Mouse (Mus musculus): ENCODE measurements around the gene Crtc1.

Crtc1 gene

DNA sequence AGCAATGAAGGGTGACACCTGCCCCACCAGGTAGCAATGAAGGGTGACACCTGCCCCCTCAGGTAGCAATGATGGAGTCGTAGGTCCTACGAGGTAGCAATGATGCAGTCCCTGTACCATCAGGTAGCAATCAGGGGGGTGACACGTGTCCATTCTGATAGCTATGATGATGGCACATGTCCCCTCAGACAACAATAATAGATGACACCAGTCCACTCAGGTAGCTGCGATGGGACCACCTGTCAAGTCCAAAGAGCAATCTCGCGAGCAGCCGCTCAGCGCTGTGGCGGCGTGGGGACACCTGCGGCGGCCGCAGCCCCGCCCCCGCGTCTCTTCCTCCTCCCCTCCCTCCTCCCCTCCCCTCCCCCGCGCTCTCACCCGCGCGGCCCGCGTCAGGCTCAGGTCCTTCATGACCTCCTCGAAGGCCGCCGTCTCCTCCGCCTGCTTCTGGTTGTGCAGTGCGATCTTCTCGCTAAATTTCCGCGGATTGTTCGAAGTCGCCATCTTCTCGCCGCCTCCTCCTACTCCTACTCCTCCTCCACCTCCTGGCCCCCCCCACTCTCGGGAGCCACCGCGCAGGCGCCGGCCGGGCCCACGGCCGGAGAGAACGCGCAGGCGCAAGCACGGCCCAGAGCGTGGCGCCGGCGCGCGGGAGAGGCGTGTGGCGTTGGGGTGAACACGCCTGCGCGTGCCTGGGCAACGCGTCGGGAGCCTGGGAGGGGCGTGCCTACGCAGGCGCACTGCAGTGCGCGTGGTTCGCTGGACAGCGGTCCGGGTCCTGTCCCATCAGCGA, at the start of gene Crtc1:
Crtc1 (minus strand) TSS at position 525 of the 793 bp plus-strand sequence.
- DNase-seq (ENCODE audit: low read depth, low spot score), result peak; percentile 96

DNA sequence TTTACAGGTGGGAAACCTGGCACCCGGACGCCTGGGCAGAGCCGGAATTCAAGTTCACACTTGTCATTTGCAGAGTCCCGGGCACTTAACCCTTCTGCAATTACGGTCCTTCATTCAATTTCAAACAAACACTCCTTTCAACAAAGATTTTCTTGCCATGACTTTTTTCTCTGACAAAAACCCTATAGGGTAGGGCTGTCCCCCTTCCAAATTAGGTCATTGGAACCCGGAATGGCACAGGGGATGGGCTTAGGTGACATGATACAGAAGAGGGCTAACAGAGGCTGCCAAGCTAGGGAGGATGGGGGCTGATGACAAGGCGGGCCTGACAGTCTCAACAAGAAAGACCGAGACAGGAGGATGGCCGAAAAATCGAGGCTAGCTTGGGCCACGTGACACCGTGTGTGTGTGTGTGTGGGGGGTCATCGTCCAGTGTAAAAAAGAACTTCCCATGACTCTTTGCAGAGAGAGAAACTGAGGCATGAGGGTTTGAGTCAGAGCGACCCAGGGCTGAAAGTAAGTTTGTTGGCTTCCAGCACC, 49.6 kb upstream of the Crtc1 start:
- DNase-seq (ENCODE audit: low read depth, low spot score), result no peak

DNA sequence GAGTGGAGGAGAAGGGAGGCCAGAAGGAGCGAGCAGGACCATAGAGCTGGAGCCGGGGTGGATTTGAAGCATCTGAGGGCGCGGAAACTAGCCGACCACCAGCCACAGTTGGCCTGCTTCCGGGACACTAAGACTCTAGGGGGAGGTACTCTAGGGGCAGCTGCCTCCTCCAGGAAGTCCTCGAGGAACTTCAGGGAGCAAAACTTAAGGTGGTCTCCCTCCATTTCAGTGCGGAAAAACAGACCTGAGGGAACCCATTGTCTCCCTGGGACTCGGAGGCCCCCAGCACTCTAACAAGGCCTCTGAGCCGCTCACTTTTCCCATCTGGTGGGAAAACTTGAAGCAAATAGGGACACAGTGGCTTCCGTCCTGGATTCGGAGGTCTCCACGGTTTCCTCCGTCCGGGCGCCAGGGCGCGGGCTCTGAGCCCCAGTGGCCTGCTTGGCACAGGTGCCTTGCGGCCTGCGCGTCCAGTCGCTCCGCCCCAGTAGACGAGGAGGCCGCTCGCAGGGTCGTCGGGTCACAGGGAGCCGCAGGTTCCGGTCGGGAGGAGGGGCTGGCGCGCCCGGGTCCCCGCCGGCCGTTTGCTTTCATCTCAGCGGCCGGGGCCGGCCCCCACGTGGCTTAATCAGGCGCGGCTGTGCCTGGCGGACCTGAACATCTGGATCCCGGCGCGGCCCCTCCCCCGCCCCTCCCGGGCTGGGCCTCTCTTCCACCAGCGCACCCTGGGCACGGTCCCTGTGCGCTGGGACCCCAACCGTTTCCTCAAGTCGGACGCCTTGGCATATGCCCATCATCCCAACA, 48.8 kb upstream of the Crtc1 start:
- no peak for DNase-seq (ENCODE audit: low read depth, low spot score)

DNA sequence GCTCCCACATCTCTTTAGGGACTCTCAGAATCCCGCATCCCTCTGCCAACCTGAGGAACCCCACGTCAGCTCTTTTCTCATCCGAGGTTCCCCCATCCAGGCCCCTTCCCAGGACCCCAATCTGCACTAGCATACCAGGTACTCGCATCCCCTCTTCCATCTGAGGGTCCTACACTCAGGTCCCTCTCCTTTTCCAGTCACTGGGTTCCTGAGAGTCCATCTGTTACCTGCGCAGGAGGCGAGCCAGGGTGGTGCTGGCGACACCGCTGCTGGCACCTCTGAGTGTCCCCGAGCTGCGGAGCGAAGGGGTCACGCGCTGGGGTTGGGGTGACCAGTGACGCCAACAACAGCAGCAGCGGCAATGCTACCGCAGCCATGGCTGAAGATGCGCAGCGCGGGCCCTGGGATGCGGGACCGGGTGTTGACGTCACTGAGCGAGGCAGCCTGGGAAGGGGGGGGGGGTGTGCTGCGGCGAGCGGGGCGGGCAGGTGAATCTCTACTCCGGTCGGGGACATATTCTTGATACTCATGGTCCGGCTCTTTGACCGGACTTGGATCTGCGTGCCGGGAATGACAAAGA, 47.7 kb upstream of the Crtc1 start, which contains the start of gene Tmem59l:
Tmem59l (minus strand) TSS at position 418 of the 580 bp plus-strand sequence.
- DNase-seq (ENCODE audit: low read depth, low spot score), result no peak

DNA sequence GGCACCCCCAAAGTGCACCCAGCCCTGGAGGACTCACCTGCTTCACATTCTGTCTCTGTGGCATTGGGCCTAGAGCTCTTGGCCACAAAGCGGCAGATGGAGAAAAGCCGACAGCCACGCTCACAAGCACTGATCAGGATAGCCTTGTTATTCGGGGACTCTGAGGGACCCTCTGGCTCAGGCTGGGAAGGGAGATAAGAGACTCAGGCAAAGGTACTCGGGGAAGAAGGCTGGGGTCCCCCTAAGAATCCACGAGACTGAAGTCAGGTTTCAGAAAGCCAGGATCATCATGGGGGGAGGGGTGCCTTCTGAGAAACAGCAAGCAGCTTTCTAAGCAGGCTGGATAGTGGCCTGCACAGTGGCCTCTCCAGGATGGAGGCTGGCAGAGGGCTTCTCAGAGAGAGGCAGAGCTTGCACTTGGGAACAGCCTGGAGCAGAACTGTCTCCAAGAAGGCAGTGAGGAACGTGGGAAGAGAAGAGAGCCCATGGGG, 46.9 kb upstream of the Crtc1 start:
- DNase-seq (ENCODE audit: low read depth, low spot score), result no peak

DNA sequence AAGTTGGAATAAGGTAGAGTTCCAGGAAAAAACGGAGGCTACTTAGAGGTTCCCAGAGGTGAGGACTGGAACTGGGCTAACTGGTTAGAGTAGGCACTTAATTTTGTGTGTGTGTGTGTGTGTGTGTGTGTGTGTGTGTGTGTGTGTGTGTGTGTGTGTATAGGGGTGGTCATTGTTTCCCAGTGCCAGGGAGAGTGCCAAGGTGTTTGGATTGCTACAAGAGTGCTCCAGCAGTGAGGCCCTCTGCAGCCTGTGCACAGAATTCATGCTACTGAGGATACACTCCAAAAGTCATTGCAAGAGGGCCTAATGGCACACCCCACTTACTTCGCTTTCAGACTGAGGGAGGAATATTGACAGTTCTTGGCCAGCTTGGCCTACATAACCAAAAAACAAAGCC, 43.6 kb upstream of the Crtc1 start:
- no peak for DNase-seq (ENCODE audit: low read depth, low spot score)

DNA sequence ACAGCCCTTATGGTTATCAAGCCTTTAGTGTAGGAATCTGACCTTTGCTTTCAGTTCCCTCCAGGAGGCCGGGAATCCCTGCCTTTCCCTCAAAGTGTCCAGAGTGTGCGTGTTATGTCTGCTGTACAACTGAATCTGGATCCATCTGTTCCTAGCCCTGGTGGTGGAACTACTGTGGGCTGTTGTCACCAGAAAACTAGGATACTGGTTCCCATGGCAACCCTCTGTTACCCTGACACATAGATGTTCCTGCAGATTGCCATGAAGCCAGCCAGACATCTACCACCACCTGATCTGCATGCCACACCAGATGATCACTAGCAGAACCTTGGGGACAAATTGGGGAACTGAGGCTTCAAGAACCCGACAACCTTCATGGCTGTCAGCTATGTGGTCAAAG, 42.5 kb upstream of the Crtc1 start:
- DNase-seq (ENCODE audit: low read depth, low spot score), result no peak

DNA sequence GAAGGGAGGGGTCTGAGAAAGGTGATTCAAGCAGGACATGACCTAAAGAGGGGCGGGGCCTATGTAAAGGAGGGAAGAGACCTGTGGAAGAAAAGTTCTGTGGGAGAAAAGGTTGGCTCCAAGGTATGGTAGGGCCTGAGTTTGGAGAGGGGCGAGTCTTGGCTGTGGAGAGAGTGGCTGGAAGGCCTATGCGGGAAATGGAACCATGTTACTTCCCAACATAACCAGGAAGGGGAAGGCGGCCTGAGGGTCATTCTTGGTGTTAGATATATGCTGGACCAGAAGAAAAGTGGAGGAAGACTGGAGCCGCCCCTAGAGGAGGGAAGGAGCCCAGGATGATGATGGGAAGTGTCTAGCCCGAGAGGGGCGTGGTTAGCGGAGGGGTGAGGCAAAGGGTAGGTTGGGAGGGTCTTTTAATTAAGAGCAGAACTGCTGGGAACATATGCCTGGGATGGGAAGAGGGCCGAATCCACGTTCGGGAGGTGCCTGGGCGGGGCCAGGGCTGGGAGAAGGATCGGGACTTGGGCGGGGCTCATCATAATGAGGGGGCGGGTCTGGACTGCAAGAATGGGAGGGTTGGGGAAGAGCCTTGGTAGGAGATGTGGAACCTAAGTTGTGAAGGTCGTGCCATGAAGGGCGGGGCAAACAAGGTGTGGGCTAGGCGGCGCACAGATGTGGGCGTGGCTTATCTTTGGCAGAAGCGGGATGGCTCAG, 38.0 kb upstream of the Crtc1 start:
- DNase-seq (ENCODE audit: low read depth, low spot score), result peak; percentile 86

DNA sequence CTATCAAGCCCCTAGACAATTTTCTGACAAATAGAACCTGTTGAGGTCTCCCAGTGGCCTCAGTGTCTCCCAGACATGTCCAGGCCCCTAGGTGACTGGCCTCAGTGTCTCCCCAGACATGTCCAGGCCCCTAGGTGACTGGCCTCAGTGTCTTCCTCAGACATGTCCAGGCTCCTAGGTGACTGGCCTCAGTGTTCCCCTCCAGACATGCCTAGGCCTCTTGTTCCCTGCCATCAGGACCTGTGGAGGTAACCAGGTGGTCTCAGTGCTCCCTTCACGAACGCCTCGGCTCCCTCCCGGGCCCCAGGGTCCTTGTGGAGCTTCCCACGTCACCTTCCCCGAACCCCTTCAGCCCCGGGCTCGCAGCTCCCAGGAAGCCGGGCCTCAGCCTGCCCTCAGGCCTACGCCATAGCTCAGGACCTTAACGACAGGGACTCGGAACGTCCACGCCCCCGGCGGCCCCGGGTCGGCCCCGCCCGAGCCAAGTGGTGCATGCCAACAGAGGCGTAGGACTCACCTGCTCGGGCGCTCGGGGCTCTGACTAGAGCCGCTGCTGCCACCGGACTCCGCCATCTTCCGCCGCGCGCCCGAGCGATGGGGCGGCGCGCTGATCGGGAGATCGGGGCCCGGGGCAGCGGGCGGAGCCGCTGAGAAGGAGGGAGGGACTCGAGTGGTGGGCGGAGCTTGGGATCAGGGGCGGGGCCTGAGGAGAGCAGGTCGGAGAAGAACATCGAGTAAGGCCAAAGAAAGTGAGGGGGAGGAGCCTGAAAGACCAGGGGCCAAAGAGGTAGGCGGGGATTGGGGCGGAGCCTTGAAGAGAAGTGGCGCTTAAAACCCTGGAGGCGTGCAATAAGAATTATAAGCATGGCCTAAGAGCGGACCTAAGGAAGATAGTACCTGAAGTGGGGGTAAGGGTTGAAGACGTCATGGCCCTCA, 37.2 kb upstream of the Crtc1 start, which contains the start of gene Klhl26:
Klhl26 (minus strand) TSS at position 636 of the 936 bp plus-strand sequence.
- DNase-seq (ENCODE audit: low read depth, low spot score), result peak; percentile 100

DNA sequence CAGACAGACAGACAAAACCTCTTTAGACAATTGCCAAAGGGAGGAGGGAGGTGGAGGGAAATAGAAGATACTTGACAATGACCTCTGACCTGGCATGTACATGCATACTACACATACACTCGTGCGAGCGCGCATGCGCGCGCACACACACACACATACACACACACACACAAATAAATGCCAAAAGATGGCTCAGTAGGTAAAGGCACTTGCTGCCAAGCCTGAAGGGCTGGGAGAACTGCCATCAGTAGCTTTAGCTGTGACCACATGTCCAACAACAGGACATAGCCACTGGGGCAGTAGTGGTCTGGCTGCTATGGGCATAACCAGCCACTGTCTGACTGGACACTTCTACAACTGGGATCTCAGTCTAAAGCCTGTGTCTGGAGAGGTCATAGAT, 32.5 kb upstream of the Crtc1 start:
- no peak for DNase-seq (ENCODE audit: low read depth, low spot score)

DNA sequence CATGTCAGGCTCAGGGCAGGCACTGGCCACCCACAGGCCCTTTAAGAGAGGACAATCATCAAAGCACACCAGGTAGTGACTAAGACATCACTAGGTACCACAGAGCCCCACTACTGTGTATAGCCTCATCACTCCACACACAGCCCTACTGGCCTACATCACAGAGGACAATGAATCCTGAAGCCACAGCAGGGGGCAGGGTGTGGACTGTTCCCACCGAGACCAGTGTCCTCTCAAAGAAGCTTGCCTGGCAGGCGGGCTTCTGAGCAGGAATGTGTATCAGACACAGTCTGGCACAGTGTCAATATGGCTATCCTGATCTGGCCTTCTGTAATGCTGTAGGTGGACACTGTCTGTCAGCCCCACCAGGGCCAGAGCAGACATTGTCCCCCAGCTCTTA, 30.6 kb upstream of the Crtc1 start:
- DNase-seq (ENCODE audit: low read depth, low spot score), result no peak

DNA sequence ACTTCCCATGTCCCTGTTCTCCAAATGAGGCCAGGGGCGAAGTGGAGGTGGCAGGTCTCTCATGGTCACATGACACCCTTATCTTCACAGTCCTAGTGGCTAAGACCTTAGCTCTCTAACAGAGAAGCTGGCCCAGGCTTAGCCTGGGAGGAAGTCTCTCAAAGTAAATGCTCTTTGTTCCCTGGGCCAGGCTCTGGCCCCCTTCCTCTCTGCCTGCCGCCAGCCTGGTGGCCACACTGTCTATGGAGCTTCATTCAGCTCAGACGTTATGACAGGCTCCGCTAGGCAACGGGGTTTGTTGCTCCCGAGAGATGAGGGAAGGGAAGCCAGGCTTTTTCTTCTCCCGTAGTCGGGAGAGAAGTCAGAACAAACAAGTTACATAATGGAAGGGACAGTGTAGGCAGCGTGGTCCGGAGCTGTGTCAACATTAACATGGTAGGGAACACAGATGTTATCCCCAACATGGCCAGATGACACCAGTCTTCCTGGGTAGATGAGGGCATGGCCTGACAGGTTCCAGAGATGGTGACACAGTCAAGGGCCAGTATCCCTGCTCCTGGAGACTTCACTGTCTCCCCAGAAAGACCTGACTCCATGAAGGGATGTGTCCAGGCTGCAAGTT, 30.0 kb upstream of the Crtc1 start:
- no peak for DNase-seq (ENCODE audit: low read depth, low spot score)

DNA sequence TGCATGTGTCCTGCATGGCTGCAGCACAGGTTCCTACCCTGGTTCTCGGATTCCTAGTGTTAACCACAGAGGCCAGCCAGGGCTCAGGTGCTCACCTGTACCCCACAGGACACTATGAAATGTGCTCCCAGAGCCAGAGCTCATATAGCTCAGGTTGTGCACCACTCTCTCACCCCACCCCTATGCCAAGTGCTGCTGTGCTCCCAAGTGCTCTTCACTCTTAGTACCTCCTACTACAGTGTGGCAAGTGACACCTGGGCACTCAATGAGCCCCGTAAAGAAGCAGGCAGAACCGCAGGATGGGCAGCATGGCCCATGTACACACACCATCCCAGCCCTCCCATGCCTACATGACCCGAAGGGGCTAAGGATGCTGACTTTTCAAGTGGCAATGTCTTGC, 29.4 kb upstream of the Crtc1 start:
- DNase-seq (ENCODE audit: low read depth, low spot score), result no peak

DNA sequence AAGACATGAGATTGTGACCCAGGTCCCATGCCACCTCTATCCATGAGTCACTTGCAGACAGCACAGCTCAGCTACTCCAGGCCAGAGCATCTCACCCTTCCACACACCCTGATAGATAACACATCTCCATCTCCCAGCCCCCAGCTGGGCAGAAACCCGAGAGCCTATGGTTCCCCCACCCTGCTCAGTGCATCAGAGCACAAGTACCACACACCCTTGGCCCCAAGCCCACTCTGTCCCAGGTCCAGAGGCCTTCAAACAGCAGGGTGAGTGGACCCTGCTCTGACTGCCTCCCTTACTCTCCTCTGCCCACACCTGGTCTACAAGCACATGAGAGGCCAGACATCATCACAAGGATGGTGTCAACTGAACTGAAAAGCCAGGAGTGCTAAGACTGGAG, 28.5 kb upstream of the Crtc1 start:
- DNase-seq (ENCODE audit: low read depth, low spot score), result no peak

DNA sequence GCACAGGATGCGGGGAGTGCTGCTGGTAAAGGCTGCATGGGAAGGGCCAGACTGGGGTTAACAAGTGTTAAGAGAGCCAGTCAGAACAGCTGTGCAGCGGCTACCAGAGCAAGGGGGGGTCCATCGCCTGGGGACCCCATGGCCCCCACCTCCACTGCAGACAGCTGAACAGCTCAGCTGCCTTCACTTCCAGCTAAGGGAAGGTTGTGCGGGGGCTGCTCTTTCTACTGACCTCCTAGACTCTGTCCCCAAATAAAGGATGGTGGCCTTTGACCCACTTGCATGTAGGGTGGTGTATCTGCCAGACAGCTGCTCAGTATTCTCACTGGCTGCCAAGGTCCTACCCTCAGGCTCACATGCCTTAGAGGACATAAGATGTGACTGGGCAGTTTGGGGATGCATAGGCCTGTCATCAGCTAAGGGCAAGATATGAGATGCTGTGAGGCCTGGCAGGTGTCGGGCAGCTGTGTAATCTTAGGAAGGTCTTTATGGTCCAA, 27.9 kb upstream of the Crtc1 start:
- no peak for DNase-seq (ENCODE audit: low read depth, low spot score)

DNA sequence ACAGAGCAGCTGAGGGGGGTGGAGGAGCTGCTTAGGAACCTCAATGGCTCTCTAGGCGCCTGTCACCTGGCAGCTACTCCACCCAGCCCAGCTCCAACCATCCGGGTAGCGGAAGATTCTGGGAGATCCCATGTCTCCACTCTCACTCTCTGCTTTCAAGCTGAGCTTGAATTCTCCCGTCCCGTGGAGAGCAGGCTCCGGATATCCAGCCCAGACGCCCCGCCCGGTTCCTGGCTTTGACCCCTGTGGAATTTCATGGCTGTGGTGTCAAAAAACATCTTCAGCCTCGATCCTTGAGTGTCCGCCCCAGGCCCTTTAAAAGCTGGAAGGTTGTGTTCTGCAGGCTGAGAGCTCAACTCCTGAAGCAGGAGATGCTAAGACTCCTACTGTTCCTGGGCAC, 27.4 kb upstream of the Crtc1 start:
- peak; percentile 49 for DNase-seq (ENCODE audit: low read depth, low spot score)

DNA sequence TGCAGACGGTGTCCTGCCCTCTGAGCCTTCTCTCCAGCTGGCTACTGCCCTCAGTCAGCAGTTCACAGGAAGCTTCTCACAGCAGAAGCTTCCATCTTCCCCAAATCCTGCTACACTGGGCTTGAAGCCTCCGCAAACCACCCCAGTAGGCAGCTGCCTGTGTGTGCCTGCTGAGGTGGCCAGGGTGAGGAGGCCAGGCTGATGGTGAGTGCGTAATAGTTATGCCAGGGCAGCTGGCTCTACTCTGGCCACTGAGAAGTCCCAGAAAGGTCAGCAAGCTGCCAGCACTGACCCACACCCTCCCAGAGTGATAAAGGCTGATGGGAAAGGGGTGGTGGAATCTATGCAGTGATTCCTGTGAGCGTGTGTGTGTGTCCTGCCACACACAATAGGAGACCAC, 26.9 kb upstream of the Crtc1 start:
- no peak for DNase-seq (ENCODE audit: low read depth, low spot score)

DNA sequence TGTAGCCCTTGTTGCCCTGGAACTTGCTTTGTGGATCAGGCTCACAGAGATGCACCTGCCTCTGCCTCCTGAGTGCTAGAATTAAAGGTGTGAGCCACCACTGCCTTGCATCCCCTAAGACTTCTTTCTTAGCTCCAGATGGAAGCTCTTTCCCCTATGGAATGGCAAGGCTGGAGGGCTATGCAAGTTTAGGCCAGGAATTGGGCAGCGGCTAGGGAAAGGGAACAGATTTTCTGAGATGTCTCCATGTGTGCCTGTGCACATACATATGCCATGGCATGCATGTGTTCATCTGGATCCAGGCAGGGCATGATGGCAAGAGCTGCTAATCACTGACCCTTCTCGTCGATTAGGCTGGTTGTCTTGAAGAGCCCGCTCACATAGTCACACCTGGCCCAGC, 26.3 kb upstream of the Crtc1 start:
- DNase-seq (ENCODE audit: low read depth, low spot score), result no peak

DNA sequence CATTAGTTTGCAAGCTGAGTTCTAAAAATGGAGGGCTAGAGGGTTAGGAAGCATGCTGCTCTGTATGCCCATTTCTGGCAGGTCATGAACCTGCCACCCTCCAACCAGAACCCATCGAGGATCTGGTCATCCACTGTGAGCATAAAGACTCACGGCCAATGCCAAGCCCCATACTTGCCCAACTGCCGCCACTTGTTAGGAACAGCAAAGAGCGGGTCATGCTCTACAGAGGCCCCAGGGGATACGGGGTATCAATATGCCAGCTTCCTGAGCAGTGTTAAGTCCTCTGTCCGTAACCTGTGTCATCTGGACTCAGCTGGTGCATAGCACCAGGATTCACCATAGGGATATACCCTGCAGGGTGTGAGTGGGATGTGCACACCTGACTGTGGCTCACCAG, 24.8 kb upstream of the Crtc1 start:
- no peak for DNase-seq (ENCODE audit: low read depth, low spot score)

DNA sequence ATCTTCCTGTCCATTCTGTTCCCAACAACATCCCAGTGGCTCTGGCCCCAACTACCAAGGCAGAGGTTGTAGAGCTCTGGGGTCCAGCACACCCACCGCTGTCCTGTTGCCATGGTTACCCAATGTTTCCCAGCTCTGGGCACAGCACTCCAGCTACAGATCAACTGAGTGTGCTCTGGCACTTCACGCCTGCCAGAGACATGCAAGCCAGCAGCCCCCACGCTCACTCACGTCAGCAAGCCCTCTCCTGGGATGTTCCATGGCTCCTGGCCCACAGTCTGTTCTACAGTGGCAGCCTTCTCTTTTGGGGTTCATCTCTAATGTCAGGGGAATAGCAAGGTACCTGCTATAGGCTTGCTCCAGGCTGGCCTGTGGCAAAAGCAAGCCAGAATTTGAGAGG, 23.9 kb upstream of the Crtc1 start:
- DNase-seq (ENCODE audit: low read depth, low spot score), result no peak

All from 3T3-L1 (cell line).